Mouse (Mus musculus) ES-Bruce4 (cell line): ENCODE results near the gene Prr5l.

ENCODE experiments used
- CTCF ChIP-seq: IDR thresholded peaks from one replicate; pipeline ENCODE4 v1.8.1; 2011; ENCODE audit warnings: low read depth, low read length
- EP300 ChIP-seq: IDR thresholded peaks from 2 replicates; pipeline ENCODE4 v1.6.1; 2011; ENCODE audit warnings: low read depth, low read length; ENCODE audit not compliant: insufficient read depth
- POLR2A ChIP-seq: IDR thresholded peaks from one replicate; pipeline ENCODE4 v1.8.1; 2011; ENCODE audit warnings: low read length; ENCODE audit not compliant: insufficient read depth

GRCm38 (mm10) chr2:101884286-101884685, 1.5 kb upstream of the Prr5l start:
- TF ChIP-seq CTCF (no peak), POLR2A (no peak), EP300 (no peak)
